Mouse (Mus musculus) cerebellum, adult 11-12 months (tissue): ENCODE results near the gene D17Wsu92e.

Experiments used
- DNase-seq: peaks from one replicate; pipeline ENCODE4 v3.0.0; 2022

Gene D17Wsu92e

GRCm38 (mm10) chr17:27734344-27735073 is 85.9 kb downstream of the D17Wsu92e start:
- no peak for DNase-seq

DNA sequence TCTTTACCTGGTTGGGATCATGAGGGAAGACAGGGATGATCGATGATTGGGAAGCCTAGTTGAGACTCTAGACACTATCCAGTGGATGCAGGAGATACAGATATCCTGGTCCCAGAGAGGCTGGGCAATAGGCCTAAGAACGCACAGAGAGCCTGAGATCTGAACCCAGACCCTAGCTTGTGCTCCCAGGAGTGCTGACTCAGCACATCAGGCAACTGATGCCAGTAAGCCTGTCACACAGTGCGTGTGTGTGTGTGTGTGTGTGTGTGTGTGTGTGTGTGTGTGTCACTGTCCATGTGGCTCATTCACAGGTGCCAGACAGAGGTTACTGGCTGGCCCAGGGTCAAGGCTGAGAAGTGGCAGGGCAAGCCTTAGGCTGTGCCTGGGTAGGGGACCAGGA is 87.8 kb downstream of the D17Wsu92e start:
- DNase-seq: no peak

- no peak for DNase-seq
These were observed 88.3 kb downstream of the D17Wsu92e start for GRCm38 (mm10) chr17:27732152-27732551.

DNA sequence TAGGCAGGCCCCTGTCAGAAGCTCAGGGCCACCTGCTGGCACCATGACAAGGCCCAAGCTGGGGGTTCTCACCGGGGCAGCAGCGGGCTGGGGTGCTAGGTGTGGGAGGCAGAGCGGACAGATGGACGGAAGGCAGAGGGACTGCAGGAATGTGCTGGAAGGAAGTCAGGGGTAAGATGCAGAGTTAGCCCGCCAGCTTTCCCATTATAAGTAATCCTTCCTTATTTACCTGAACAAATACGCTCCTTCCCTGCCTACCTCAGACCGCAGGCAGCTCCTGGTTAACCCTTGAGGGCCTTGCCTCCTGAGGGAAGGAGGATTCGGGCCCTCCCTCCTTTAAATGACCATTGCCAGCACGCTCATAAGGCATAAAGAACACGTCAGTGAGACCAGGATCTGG is 91.7 kb downstream of the D17Wsu92e start, which contains the start of gene Spdef:
Gene Spdef (minus strand): TSS at position 186 of the 400 bp plus-strand sequence.
- no peak for DNase-seq

DNA sequence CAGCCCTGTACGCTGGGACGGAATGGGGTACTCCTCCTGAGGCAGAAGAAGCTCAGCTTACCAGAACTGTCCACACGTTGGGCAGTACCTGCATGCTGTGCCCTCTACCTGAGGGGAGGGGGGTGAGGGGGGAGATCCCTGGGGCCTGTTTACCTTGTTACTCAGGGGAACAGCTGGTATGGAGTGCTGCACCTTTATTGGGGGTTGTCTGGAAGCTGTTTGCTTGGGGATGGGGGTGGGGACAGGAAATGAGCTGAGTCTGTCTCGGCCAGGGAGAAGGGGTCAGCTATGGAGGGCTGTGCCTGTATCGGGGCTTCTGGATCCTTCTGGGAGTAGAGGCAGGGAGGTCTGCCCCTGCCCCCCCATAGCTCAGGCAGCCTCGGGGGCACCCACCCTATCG is 93.9 kb downstream of the D17Wsu92e start:
- no peak for DNase-seq

DNA sequence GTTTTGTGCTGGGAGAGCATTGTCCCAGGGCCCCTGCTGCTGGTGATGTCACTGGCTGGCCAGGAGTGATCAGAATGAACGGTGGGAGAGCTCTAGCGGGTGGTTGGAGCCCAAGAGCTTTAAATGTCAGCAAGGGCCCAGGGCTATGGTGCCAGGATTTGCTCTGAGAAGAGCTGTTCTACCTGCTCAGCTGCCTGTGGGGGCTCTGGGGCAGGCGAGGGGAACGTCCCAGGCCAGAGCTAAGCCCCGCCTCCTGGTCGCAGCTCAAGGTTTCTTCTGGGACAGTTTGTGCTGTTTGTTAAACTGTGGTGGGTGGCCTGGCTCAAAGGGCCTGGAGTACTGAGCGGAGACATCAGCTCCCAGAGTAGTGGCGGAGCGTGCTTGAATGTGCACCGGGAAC is 95.0 kb downstream of the D17Wsu92e start:
- DNase-seq: no peak

DNA sequence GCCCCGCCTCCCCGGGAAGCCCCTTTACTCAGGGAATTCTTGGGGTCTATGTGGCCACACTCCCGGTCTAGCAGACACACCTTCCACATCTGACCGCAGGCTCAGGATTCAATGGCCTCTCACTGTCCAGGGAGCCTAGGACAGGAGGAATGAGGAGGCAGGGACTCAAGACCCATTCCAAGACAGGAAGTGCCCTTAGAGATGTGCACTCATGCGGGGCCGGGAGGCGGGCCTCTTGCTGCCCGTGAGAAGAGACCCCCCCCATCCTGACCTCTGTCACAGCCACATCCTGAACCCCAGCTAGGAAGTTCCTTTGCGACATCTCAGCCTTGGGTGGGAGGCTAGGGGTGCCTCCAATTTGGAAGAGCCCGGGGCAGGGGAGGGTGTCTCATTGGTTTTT is 95.4 kb downstream of the D17Wsu92e start:
- DNase-seq: no peak

GRCm38 (mm10) chr17:27724327-27724726 is 96.1 kb downstream of the D17Wsu92e start:
- no peak for DNase-seq

DNA sequence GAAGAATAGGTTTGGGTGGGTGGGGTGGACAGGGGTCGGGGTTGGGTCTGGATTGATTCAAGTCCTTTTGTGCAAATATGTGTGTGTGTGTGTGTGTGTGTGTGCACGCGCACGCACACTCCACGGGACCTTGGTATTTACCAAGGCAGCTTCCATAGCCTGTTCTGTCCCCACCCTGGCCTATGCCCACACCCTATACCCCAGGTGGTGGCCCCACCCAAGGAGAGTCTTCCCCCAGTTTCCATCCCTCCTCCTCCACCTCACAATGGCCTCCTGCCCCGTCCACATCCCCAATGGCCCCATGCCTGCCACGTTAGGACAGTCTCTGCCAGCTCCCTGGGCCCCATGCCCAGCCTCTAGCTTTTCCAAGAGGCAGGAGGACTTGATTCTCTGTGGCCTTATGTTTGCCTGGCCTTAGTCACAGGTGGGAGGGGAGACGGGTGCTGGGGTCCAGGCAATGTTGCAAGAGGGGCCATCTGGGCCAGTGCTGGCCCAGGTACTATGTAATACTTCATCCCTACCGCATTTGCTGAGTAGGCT is 99.3 kb downstream of the D17Wsu92e start:
- DNase-seq: peak; percentile 91

DNA sequence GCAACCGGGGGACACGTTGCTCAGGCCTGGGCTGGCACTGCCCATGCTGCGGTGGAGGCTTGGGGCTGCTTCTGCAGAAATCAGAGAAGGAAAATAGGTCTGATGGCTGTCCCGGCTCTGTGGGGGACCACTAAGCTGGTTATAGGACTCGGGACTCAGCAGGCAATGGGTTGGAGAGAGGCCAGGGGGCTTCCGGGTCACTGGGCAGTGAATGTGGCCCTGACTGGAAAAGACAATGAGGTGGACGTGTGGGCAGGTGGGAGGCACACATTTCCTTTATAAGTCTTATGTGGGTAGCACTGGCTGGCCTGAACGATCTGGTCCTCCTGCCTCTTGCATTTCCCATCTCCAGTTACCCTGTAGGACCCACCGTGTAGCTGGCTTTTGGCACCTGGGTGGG is 100.1 kb downstream of the D17Wsu92e start:
- DNase-seq: no peak

DNA sequence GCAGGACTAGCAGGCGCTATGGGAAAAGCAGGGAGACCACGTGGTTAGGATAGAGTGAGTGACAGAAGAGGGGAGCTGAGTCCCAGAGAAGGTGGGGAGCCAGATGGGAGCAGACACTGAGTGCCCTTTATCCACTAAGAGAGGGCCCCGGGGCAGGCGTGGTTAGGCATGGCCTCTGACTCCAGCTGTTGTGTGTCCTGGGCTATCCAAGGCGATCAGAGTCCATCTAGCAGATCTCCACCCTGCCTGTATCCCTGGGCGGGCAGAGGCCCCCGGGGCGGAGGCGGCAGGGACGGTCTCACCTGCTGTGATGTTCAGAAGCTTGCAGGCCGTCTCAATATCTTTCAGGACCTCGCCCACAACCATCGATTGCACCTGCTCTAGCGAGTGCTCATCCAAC is 100.8 kb downstream of the D17Wsu92e start:
- DNase-seq: no peak

DNA sequence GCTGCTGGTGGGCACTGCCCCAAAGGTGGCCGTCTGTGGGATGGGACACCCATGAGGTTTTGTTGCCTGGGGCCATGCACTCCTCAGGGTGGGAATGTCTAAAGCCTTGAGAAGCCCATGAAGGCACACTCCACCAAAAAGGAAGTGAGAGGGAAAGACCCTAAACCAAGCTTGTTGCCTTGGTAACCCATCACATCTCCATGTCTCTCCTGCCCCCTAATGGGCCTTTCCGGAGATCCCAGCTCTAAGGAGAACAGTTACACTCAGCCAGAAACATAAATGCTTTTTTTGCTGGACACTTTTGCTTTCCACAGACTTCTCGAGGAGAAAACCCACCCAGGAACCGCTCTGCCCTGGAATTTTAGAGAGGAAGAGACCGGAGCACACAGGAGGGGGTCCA is 102.2 kb downstream of the D17Wsu92e start:
- no peak for DNase-seq

DNA sequence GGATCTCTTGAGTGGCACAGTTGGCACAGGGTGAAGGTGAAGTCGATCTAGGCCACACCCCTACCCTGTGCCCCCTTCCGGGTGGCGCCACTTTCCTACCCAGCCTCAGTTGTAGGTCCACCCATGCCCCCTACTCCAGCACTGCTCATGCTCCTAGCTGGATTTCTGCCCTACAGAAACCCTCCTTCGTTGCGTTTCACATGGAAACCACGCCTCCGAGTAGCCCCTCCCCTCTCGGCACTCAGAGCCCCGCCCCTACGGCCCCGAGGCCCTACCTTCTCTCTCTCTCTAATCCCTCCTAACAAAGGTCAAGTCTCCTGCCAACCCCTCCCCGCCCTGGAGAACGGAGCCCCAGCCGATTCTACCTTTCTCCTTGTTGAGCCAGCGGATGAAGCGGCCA is 103.6 kb downstream of the D17Wsu92e start:
- DNase-seq: no peak

- DNase-seq: no peak
These were observed 107.6 kb downstream of the D17Wsu92e start for GRCm38 (mm10) chr17:27712832-27713231.

DNA sequence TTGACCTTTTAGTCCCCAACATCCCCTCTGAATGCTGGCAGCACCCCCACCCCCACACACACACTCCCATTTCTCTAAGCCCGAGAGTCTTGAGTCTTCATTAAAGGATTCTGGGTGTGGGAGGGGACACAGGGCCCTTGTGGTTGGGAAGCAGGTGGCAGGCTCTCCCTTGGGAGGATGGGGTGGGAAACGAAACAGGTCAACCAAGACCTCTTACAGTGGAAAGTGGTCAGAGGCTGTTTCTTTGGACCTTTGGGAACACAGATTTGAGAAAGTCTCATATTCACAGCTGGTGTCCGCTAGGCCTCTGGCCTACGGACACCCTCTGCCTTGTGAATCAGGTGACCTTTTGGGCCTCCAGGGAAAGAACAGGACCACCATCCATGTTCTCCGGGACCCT is 110.8 kb downstream of the D17Wsu92e start:
- DNase-seq: no peak

GRCm38 (mm10) chr17:27707954-27708661 is 112.3 kb downstream of the D17Wsu92e start:
- no peak for DNase-seq

GRCm38 (mm10) chr17:27705661-27706060 is 114.8 kb downstream of the D17Wsu92e start:
- no peak for DNase-seq

DNA sequence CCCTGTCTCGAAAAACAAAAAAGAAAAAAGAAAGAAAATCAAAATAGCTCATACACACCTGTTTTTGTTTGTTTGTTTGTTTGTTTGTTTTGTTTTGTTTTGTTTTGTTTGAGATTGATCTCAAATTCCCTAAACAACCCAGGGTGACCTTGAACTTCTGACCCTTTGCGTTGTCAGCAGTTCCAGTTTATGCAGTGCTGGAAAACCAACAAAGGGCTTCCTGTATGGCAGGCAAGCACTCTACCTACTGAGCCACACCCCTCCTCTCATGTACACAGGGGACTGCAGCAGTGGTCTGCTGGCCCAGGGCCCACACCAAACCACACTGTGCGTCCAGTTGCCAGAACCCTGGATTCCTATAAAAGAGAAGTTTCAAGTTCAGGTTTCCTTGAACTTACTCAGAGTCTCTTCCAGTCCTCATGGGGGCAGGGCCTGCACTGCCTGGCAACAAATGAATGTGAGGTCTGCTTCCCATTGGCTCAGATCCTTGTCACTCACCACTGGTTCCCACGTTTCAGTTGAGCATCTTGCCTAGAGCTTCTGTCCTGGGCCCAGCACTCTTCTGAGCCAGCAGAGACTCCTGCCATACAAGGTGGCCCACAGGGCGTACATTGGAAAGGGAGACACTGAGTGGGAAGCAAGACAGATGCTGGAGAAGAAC is 116.4 kb downstream of the D17Wsu92e start:
- no peak for DNase-seq

DNA sequence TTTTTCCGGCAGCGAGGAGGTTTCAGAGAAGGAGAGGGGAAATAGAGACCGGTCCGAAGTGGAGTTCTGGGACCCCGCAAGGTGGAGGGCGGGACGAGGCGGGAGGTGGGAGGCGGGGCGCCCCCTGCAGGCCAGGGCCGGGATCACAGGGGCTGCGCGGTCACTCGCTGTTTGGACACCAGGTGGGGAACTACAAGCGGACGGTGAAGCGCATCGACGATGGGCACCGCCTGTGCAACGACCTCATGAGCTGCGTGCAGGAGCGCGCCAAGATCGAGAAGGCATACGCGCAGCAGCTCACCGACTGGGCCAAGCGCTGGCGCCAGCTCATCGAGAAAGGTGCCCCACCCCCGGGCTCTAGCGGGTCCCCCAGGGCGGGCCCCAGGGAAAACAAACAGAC is 117.9 kb downstream of the D17Wsu92e start:
- DNase-seq: peak; percentile 73

GRCm38 (mm10) chr17:27701856-27702255 is 118.6 kb downstream of the D17Wsu92e start:
- DNase-seq: no peak
